Mouse (Mus musculus): ENCODE data around the gene Tmem30b. TPM values are rescaled to one million over a fixed set of nuclear protein-coding genes. Genes with fewer than 3 reads are reported as not detected.

Gene Tmem30b
- polyA plus RNA-seq, 1 experiment from 2014 or later, result 22.9 TPM

- Histone ChIP-seq H3K36me3 (ENCODE audit: control insufficient read depth, insufficient read depth, low read length) (no peaks in the 10 kb centered on the region), H3K4me1 (ENCODE audit: control insufficient read depth, insufficient read depth, low read length) (0 out of 2 replicates have a peak, but pooled peaks cover 9% of the 10 kb centered on the region), H3K4me3 (ENCODE audit: low read depth, low read length) (peak overlapping the region; percentile 67), H3K27me3 (ENCODE audit: control insufficient read depth, insufficient read depth, low read length) (peaks cover 20% of the 10 kb centered on the region), H3K27ac (replicated peaks; ENCODE audit: low read depth, low read length) (no peak overlapping the region), H3K9ac (ENCODE audit: low read length) (peak overlapping the region; percentile 74), H3K4me2 (ENCODE audit: low read depth, severe bottlenecking) (peak overlapping the region; percentile 97), H3K9me3 (ENCODE audit: control insufficient read depth, low read length) (no peaks in the 10 kb centered on the region)
- DNase-seq (ENCODE audit: low spot score), result peak; percentile 69
- peak; percentile 56 for ATAC-seq (ENCODE audit: insufficient number of reproducible peaks, low FRiP score, low TSS enrichment, low read depth)
- WGBS, result 2% methylated on average over 33 of the region's 33 CpGs
These were observed 39.1 kb upstream of the Tmem30b start for GRCm38 (mm10) chr12:73585241-73585801.

- 0 out of 2 replicates have a peak within 1 kb of the TSS, but pooled peaks have one; percentile 8 for H3K27ac ChIP-seq (replicated peaks; ENCODE audit: low read depth, low read length)
- ATAC-seq (ENCODE audit: insufficient number of reproducible peaks, low FRiP score, low TSS enrichment, low read depth), result peak; percentile 73
- peaks cover 20% of the 10 kb centered on the region for H3K27me3 ChIP-seq (ENCODE audit: control insufficient read depth, insufficient read depth, low read length)
- DNase-seq (ENCODE audit: low spot score), result peak; percentile 88
- peak within 1 kb of the TSS; percentile 97 for H3K4me2 ChIP-seq (ENCODE audit: low read depth, severe bottlenecking)
- peak within 1 kb of the TSS; percentile 67 for H3K4me3 ChIP-seq (ENCODE audit: low read depth, low read length)
- H3K4me1 ChIP-seq (ENCODE audit: control insufficient read depth, insufficient read depth, low read length), result 0 out of 2 replicates have a peak, but pooled peaks cover 9% of the 10 kb centered on the region
- no peaks in the 10 kb centered on the region for H3K9me3 ChIP-seq (ENCODE audit: control insufficient read depth, low read length)
- H3K9ac ChIP-seq (ENCODE audit: low read length), result peak within 1 kb of the TSS; percentile 74
- under 1% methylated on average over 49 of the region's 61 CpGs for WGBS
- H3K36me3 ChIP-seq (ENCODE audit: control insufficient read depth, insufficient read depth, low read length), result no peaks in the 10 kb centered on the region
These were observed 38.5 kb upstream of the Tmem30b start, which contains the start of gene Prkch for GRCm38 (mm10) chr12:73584610-73585240. Prkch (plus strand) TSS chr12:73584796.

- DNase-seq (ENCODE audit: low spot score) (peak; percentile 54), ATAC-seq (ENCODE audit: insufficient number of reproducible peaks, low FRiP score, low TSS enrichment, low read depth) (peak; percentile 77)
- peak overlapping the region; percentile 97 for H3K4me2 ChIP-seq (ENCODE audit: low read depth, severe bottlenecking)
- H3K36me3 ChIP-seq (ENCODE audit: control insufficient read depth, insufficient read depth, low read length), result no peaks in the 10 kb centered on the region
- peak overlapping the region; percentile 74 for H3K9ac ChIP-seq (ENCODE audit: low read length)
- H3K27me3 ChIP-seq (ENCODE audit: control insufficient read depth, insufficient read depth, low read length), result peaks cover 20% of the 10 kb centered on the region
- H3K9me3 ChIP-seq (ENCODE audit: control insufficient read depth, low read length), result no peaks in the 10 kb centered on the region
- 0 out of 2 replicates have a peak, but pooled peaks cover 9% of the 10 kb centered on the region for H3K4me1 ChIP-seq (ENCODE audit: control insufficient read depth, insufficient read depth, low read length)
- H3K4me3 ChIP-seq (ENCODE audit: low read depth, low read length), result peak overlapping the region; percentile 67
- WGBS, result 4% methylated on average over 33 of the region's 33 CpGs
- H3K27ac ChIP-seq (replicated peaks; ENCODE audit: low read depth, low read length), result 0 out of 2 replicates have a peak overlapping the region, but pooled peaks have one; percentile 8
These were observed 37.8 kb upstream of the Tmem30b start for GRCm38 (mm10) chr12:73583813-73584609.

- DNase-seq (ENCODE audit: low spot score) (no peak), ATAC-seq (ENCODE audit: insufficient number of reproducible peaks, low FRiP score, low TSS enrichment, low read depth) (no peak)
- Histone ChIP-seq H3K9me3 (ENCODE audit: control insufficient read depth, low read length) (no peaks in the 10 kb centered on the region), H3K9ac (ENCODE audit: low read length) (no peak overlapping the region), H3K4me3 (ENCODE audit: low read depth, low read length) (no peak overlapping the region), H3K4me1 (ENCODE audit: control insufficient read depth, insufficient read depth, low read length) (0 out of 2 replicates have a peak, but pooled peaks cover 9% of the 10 kb centered on the region), H3K36me3 (ENCODE audit: control insufficient read depth, insufficient read depth, low read length) (no peaks in the 10 kb centered on the region), H3K27ac (replicated peaks; ENCODE audit: low read depth, low read length) (no peak overlapping the region), H3K4me2 (ENCODE audit: low read depth, severe bottlenecking) (no peak overlapping the region), H3K27me3 (ENCODE audit: control insufficient read depth, insufficient read depth, low read length) (peaks cover 20% of the 10 kb centered on the region)
- 73% methylated on average over 9 of the region's 9 CpGs for WGBS
These were observed 37.1 kb upstream of the Tmem30b start for GRCm38 (mm10) chr12:73583318-73583717.

GRCm38 (mm10) chr12:73580811-73581210 is 34.6 kb upstream of the Tmem30b start:
- 0 out of 2 replicates have a peak, but pooled peaks cover 9% of the 10 kb centered on the region for H3K4me1 ChIP-seq (ENCODE audit: control insufficient read depth, insufficient read depth, low read length)
- no peak overlapping the region for H3K4me3 ChIP-seq (ENCODE audit: low read depth, low read length)
- H3K27ac ChIP-seq (replicated peaks; ENCODE audit: low read depth, low read length), result no peak overlapping the region
- ATAC-seq (ENCODE audit: insufficient number of reproducible peaks, low FRiP score, low TSS enrichment, low read depth) (no peak), DNase-seq (ENCODE audit: low spot score) (no peak)
- WGBS, result 88% methylated on average over 7 of the region's 7 CpGs
- no peaks in the 10 kb centered on the region for H3K9me3 ChIP-seq (ENCODE audit: control insufficient read depth, low read length)
- no peaks in the 10 kb centered on the region for H3K36me3 ChIP-seq (ENCODE audit: control insufficient read depth, insufficient read depth, low read length)
- no peak overlapping the region for H3K4me2 ChIP-seq (ENCODE audit: low read depth, severe bottlenecking)
- H3K27me3 ChIP-seq (ENCODE audit: control insufficient read depth, insufficient read depth, low read length), result peaks cover 9% of the 10 kb centered on the region
- no peak overlapping the region for H3K9ac ChIP-seq (ENCODE audit: low read length)

GRCm38 (mm10) chr12:73578141-73578540 is 31.9 kb upstream of the Tmem30b start:
- Histone ChIP-seq H3K9me3 (ENCODE audit: control insufficient read depth, low read length) (no peaks in the 10 kb centered on the region), H3K4me1 (ENCODE audit: control insufficient read depth, insufficient read depth, low read length) (no peaks in the 10 kb centered on the region), H3K4me3 (ENCODE audit: low read depth, low read length) (no peak overlapping the region), H3K36me3 (ENCODE audit: control insufficient read depth, insufficient read depth, low read length) (no peaks in the 10 kb centered on the region), H3K4me2 (ENCODE audit: low read depth, severe bottlenecking) (no peak overlapping the region), H3K27ac (replicated peaks; ENCODE audit: low read depth, low read length) (no peak overlapping the region), H3K9ac (ENCODE audit: low read length) (no peak overlapping the region), H3K27me3 (ENCODE audit: control insufficient read depth, insufficient read depth, low read length) (no peaks in the 10 kb centered on the region)
- 75% methylated on average over 6 of the region's 6 CpGs for WGBS
- DNase-seq (ENCODE audit: low spot score) (no peak), ATAC-seq (ENCODE audit: insufficient number of reproducible peaks, low FRiP score, low TSS enrichment, low read depth) (no peak)

GRCm38 (mm10) chr12:73574632-73575031 is 28.4 kb upstream of the Tmem30b start:
- H3K27ac ChIP-seq (replicated peaks; ENCODE audit: low read depth, low read length), result no peak overlapping the region
- no peak overlapping the region for H3K9ac ChIP-seq (ENCODE audit: low read length)
- H3K9me3 ChIP-seq (ENCODE audit: control insufficient read depth, low read length), result no peaks in the 10 kb centered on the region
- H3K4me2 ChIP-seq (ENCODE audit: low read depth, severe bottlenecking), result no peak overlapping the region
- DNase-seq (ENCODE audit: low spot score), result no peak
- H3K4me3 ChIP-seq (ENCODE audit: low read depth, low read length), result no peak overlapping the region
- no peaks in the 10 kb centered on the region for H3K27me3 ChIP-seq (ENCODE audit: control insufficient read depth, insufficient read depth, low read length)
- H3K4me1 ChIP-seq (ENCODE audit: control insufficient read depth, insufficient read depth, low read length), result no peaks in the 10 kb centered on the region
- H3K36me3 ChIP-seq (ENCODE audit: control insufficient read depth, insufficient read depth, low read length), result no peaks in the 10 kb centered on the region
- no peak for ATAC-seq (ENCODE audit: insufficient number of reproducible peaks, low FRiP score, low TSS enrichment, low read depth)
- 66% methylated on average over 15 of the region's 15 CpGs for WGBS

GRCm38 (mm10) chr12:73565620-73565969 is 19.4 kb upstream of the Tmem30b start:
- H3K4me3 ChIP-seq (ENCODE audit: low read depth, low read length), result no peak overlapping the region
- H3K4me1 ChIP-seq (ENCODE audit: control insufficient read depth, insufficient read depth, low read length), result no peaks in the 10 kb centered on the region; the same call in 1 of the 2 replicates
- no peaks in the 10 kb centered on the region for H3K36me3 ChIP-seq (ENCODE audit: control insufficient read depth, insufficient read depth, low read length)
- no peak overlapping the region for H3K27ac ChIP-seq (replicated peaks; ENCODE audit: low read depth, low read length)
- H3K9ac ChIP-seq (ENCODE audit: low read length), result no peak overlapping the region
- no peaks in the 10 kb centered on the region for H3K27me3 ChIP-seq (ENCODE audit: control insufficient read depth, insufficient read depth, low read length)
- peak overlapping the region; percentile 33 for H3K4me2 ChIP-seq (ENCODE audit: low read depth, severe bottlenecking)
- no peaks in the 10 kb centered on the region for H3K9me3 ChIP-seq (ENCODE audit: control insufficient read depth, low read length)
- ATAC-seq (ENCODE audit: insufficient number of reproducible peaks, low FRiP score, low TSS enrichment, low read depth) (no peak), DNase-seq (ENCODE audit: low spot score) (no peak)
- 66% methylated on average over 11 of the region's 11 CpGs for WGBS

All from limb, embryonic 11.5 days (tissue).